Mouse (Mus musculus) cerebellum, adult 8-10 months (tissue): ENCODE results near the gene Erv3.
"Not testable (repeated sequence)": the region's sequence is repeated elsewhere in the genome, so short reads cannot be mapped to it uniquely, and the experiment has no call there.

Source experiments
- DNase-seq: peaks from one replicate; pipeline ENCODE4 v3.0.0; 2022

The Erv3 gene

GRCm38 (mm10) chr2:131863472-131863871 lies 3.9 kb upstream of the Erv3 start:
- no peak for DNase-seq

- DNase-seq, result no peak
Measured at GRCm38 (mm10) chr2:131862617-131863275, 3.2 kb upstream of the Erv3 start.

DNA sequence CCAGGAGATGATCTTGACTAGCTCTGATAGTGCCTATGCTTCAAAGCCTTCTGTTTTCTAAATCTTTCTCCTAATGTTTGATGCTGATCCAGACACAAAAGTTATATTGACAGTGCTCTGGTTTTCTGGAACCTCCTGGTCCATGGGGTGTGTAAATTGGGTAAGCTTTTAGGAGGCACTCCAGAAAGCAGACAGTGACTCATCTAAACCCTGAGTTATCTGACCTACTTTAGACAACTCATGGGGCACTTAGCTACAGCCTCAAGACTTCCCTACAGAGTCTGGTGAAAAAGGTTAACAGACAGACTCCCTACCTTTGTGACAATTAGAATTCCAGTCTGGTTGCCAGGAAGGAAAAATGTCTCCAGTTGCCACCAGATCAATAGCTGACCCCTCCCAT lies 1.7 kb downstream of the Erv3 start:
- DNase-seq, result no peak

DNA sequence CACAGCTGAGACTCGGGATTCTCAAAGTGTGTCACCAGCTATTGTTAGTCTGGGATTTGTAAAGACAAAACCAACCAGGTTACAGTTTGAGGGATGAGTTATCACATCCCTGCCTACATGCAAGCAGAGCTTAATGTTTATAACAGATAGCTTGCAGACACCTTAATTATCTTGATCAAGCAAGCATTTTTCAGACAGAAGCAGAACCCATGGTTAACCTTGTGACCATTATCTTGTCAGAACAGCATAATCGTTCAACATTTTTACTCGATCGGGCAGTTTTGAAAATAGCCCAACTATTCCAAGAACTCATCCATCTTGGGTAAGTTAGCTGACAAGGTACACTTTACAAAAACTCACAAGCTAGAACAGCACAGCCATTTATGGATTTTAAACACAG lies 5.8 kb downstream of the Erv3 start:
- DNase-seq, result no peak

DNA sequence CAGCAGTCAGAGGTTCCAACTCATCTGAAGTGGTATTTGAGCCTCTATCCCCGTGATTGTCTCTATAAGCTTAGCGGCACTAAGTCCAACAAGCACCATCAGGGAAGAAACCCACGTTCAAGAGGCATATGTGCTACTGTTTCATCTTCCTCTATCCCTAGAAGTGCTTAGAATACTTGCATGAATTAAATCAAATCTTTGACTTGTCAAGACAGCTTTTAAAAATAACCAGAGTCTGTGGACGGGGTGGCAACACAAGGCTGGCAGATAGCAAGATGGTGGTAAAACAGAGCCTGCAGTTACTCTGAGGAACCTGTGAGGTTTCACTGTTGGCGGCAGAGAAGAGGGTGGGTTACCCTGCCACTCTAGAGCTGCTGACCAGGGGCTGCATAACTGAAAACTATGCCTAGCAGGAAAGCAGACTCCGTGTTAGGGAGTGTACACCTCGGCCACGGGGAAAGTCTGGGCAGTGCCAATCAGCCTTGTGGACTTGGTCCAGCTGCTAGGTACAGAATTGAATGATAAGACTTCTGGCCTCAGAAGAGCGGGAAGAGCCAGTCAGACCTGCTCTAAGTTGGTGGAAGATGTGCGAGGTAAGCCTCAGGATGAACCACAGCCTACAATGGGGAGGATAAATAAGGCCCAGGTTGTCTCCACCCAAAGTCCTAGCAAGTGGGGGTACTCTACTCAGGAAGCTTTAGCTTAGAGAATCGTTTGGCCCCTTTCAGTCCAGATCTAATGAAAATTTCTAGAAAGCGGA lies 8.0 kb downstream of the Erv3 start:
- DNase-seq, result no peak

- DNase-seq, result no peak
Measured at GRCm38 (mm10) chr2:131850047-131850446, 9.5 kb downstream of the Erv3 start.

DNA sequence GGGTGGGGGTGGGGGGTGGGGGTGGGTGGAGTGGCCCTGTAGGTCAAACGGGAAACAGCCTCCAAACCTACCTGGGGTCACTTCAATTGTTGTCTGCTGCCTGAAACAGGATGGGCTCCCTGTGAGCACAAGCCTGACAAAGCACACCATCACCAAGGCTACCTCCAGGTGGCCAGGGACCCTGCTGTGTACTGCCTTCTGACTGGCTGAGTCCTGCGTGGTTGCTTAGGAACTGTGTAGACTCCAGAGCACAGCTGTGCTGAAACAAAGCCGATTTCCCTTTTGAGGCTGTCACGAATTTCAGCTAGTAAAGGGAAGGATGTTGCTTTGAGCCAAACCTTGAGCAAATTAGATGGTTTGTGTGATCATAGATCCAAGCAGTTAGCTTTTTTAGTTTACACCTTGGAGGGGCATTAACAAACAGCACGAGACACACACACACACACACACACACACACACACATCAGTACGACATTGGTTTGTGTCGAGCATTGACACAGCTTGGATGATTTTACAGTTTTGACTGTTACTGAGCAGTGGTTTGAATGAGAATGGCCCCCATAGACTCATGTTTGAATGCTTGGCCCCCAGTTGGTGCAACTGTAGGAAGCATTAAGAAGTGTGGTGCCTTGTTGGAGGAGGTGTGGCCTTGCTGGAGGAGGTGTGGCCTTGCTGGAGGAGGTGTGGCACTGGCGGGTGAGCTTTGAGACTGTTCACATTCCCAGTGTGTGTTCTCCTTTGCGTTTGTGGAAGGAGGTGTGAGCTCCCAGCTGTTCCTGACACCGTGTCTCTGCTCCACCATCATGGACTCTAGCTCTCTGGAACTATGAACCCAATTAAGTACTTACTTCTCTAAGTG lies 11.8 kb downstream of the Erv3 start:
- DNase-seq, result no peak

GRCm38 (mm10) chr2:131846811-131847210 lies 12.7 kb downstream of the Erv3 start:
- DNase-seq, result no peak

DNA sequence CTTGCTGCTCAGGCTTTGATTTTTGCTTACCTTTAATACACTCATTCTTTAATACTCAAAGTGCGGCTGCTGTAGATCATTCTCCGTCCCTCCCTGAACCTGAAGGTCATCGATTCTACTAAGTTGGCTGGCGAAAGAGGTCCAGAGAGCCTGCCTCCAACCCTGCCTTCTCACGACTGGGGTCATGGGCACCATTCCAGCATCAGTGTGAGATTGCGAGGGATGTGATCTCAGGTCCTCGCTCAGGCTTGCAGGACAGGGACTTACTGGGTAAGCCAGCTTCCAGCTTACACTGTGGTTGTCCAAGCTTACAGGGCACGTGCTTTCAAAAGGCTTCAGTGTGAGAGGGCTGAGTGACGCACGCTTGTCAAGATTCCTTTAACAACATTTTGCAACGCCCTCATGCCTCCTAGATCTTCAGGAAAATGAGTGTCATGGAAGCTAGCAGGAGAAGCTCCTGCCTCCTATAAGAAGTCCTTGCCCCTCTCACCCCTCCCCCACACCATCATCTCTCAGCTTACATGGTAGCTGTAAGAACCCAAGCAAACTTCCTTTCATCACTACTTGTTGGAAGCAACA lies 13.3 kb downstream of the Erv3 start:
- DNase-seq, result no peak

DNA sequence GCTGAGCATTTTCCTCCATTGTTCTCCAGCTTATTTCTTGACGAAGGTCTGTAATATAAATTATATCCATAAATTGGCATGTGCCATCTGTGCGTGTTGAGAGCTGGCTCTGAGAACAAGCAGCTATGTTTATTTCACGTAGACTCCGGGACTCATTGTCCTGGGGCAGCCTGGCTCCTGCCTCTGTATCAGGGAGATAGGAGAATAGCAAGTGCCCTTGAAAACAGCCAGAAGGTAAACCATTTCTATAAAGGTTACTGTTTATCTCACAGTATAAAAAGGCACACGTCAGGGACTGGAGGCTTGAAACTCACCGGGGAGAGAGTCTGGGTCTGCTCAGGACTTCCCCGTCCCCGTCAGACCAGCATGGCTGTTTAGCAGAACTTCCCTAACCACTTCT lies 13.9 kb downstream of the Erv3 start:
- no peak for DNase-seq

GRCm38 (mm10) chr2:131842568-131842967 lies 17.0 kb downstream of the Erv3 start:
- no peak for DNase-seq

- no peak for DNase-seq
Measured at GRCm38 (mm10) chr2:131841321-131841693, 18.2 kb downstream of the Erv3 start.

DNA sequence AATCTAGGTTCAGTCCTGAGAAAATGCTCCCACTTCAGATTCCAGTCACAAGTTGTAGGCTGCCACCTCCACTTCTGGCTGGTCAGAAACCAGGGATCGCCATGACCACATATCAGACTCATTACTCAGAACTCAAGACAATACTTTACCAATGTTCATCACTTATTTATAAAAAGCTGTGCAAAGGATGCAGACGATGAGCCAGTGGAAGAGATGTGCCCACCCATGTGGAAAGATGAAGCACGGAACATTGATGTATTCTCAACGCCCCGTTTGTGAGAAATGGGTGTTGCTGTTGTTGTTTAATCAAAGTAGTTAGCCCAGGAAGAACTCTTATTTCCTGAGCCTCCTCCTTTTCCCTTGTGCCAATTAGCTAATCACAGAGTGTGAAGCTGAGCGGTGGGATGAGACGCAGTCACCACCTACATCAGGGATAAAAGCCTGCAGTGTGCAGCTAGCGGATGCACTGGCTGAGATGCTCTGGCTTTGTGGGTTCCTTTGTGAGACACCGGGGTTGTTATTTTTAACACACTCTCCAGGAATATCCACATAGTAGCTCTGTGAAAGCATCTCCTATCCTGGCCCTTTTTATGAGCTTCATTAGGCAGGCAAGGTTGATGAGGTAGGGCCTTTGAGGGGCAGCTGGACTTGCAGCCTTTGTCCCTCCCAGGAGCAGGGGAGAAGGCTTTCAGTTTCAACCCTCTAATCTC lies 18.8 kb downstream of the Erv3 start:
- DNase-seq, result no peak

GRCm38 (mm10) chr2:131834296-131834695 lies 25.3 kb downstream of the Erv3 start:
- no peak for DNase-seq

- DNase-seq, result no peak
Measured at GRCm38 (mm10) chr2:131831861-131832260, 27.7 kb downstream of the Erv3 start.

DNA sequence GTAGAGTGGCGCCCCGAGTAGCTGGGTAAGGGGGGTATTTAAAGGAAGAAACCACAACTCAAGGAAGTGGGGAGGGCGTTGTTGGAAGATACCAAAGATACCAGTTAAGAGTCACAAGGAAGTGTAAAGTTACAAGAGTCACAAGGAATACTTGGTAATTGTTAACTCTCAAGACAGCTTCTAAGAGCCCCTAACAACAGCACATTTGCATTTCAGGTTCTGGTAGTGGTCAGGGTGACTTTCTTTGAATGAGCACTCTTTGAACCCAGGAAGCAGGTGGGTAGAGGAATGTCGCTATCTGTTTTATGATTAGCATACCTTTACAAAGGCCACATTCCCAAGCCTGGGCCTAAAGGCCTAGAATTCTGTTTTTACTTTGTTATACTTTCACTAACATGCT lies 28.6 kb downstream of the Erv3 start:
- DNase-seq, result not testable (repeated sequence)

GRCm38 (mm10) chr2:131827999-131828975 lies 31.3 kb downstream of the Erv3 start:
- peak; percentile 69 for DNase-seq

DNA sequence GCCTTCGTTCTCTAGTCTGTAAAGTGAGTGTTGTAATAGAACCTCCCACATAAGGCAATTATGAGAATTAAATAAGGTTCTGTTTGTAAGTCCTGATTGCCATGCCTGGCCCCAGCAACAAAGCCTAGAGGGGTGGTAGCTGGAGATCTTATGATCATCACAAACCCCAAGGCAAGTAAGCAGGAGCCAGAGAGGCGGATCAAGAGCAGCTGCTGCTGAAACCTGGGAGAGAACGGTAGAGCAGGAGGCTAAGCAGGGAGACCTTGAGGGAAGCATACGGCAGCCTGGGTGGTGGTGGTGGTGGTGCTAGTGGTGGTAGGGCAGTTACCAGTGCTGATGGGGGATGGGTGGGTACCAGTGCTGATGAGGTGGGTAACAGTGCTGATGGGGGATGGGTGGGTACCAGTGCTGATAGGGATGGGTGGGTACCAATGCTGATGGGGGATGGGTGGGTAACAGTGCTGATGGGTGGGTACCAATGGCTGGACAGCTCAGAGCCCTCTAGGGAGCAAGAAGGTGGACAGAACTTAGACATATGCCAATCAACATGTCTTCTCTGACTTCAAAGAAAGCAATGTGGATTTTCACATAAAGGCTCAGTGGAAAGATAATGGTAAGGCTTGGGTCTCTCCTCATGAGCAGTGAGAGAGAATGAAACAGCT lies 32.4 kb downstream of the Erv3 start:
- no peak for DNase-seq

DNA sequence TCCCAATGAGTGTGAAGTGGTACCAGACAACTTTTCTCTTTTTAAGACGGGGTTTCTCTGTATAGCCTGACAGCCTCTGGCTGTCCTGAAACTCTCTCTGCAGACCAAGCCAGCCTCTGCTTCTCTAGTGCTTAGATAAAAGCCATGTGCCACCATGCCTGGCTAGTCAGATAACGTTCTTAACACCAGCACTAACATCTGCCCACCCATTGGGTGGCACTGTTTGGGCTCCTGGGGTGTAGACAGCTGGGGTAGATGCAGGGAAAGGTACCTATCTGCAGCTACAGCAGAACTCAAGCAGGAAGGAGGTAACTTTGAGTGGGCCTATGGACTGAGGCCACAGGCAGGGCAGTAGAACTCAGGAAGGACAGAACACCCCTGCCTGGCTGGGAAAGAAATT lies 34.0 kb downstream of the Erv3 start:
- no peak for DNase-seq

DNA sequence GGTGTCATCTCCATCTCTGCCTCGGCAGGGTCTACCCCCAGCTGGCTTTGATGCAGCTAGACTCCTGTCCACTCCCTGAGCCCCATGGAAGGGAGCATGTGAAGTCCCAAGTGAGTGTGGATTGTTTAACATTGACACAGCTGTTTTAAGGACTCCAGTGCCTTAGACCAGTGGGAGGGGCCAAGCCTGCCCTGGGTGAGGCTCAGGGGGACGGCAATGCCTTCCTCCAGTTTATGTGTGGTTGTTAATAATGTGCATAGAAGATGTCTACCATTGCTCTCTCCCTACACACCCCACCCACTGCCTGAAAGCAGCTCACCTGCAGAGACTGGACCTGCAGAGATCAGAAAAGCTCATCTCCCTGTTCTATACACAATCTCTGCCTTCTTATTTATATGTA lies 35.6 kb downstream of the Erv3 start:
- no peak for DNase-seq

- no peak for DNase-seq
Measured at GRCm38 (mm10) chr2:131822492-131822891, 37.1 kb downstream of the Erv3 start.
